In genomic region chr4:45018452-45018980, GRCm38 (mm10) we compare ENCODE assay signal across 8 mouse cellular contexts. TPM values are rescaled to one million over a fixed set of nuclear protein-coding genes. Genes with fewer than 3 reads are reported as not detected.
DNase-seq lines count a peak whose midpoint lies in the region; ATAC-seq and TF ChIP-seq lines count a peak whose summit lies in the region.

TSS of gene Polr1e (plus strand) at chr4:45018583.

- peak; percentile 80 for ATAC-seq in embryonic facial prominence, embryonic 13.5 days (ENCODE audit: insufficient number of reproducible peaks, insufficient read depth, low FRiP score, low TSS enrichment, low read depth)
- peak; percentile 71 for ATAC-seq in limb, embryonic 12.5 days (ENCODE audit: insufficient number of reproducible peaks, insufficient read depth, low FRiP score, low TSS enrichment, low read depth)
- peak; percentile 87 for ATAC-seq in midbrain, embryonic 15.5 days (replicated peaks)

- under 1% methylated on average over 29 of the region's 29 CpGs for WGBS in embryonic facial prominence, embryonic 13.5 days
- WGBS in kidney, adult 2 months: under 1% methylated on average over 29 of the region's 29 CpGs
- under 1% methylated on average over 29 of the region's 29 CpGs for WGBS in limb, embryonic 12.5 days
- WGBS in midbrain, embryonic 15.5 days: under 1% methylated on average over 29 of the region's 29 CpGs
- WGBS in spleen, adult 2 months: under 1% methylated on average over 29 of the region's 29 CpGs

- no peaks in the 10 kb centered on the region for H3K27me3 ChIP-seq in embryonic facial prominence, embryonic 13.5 days
- H3K27me3 ChIP-seq in kidney, adult 2 months (replicated peaks; ENCODE audit: control insufficient read depth, insufficient read depth, low read length): no peaks in the 10 kb centered on the region
- no peaks in the 10 kb centered on the region for H3K27me3 ChIP-seq in limb, embryonic 12.5 days
- no peaks in the 10 kb centered on the region for H3K27me3 ChIP-seq in midbrain, embryonic 15.5 days (replicated peaks)
- no peaks in the 10 kb centered on the region for H3K27me3 ChIP-seq in spleen, adult 2 months (ENCODE audit: control insufficient read depth, insufficient read depth, low read length)

- H3K4me2 ChIP-seq in embryonic facial prominence, embryonic 13.5 days: peak within 1 kb of the TSS; percentile 95
- H3K4me2 ChIP-seq in limb, embryonic 12.5 days: peak within 1 kb of the TSS; percentile 96
- H3K4me2 ChIP-seq in midbrain, embryonic 15.5 days: peak within 1 kb of the TSS; percentile 95

- peak within 1 kb of the TSS; percentile 78 for H3K4me3 ChIP-seq in embryonic facial prominence, embryonic 13.5 days
- peak within 1 kb of the TSS; percentile 88 for H3K4me3 ChIP-seq in kidney, adult 2 months (ENCODE audit: insufficient read depth, low read depth, low read length)
- peak within 1 kb of the TSS; percentile 75 for H3K4me3 ChIP-seq in limb, embryonic 12.5 days (replicated peaks)
- peak within 1 kb of the TSS; percentile 88 for H3K4me3 ChIP-seq in midbrain, embryonic 15.5 days
- peak within 1 kb of the TSS; percentile 86 for H3K4me3 ChIP-seq in spleen, adult 2 months (ENCODE audit: extremely low read depth, insufficient read depth, insufficient read length)

- H3K9ac ChIP-seq in embryonic facial prominence, embryonic 13.5 days: peak within 1 kb of the TSS; percentile 77
- H3K9ac ChIP-seq in limb, embryonic 12.5 days (replicated peaks): peak within 1 kb of the TSS; percentile 70
- peak within 1 kb of the TSS; percentile 72 for H3K9ac ChIP-seq in midbrain, embryonic 15.5 days

- no peak for TF ChIP-seq POLR2A in kidney, adult 2 months (IDR thresholded peaks at IDR 0.05; ENCODE audit: low read depth, low read length)
- TF ChIP-seq POLR2A in spleen, adult 2 months (IDR thresholded peaks at IDR 0.05; ENCODE audit: low read depth, low read length): peak; percentile 27; the same call in 1 of the 2 replicates

- H3K27ac ChIP-seq in embryonic facial prominence, embryonic 13.5 days: peak within 1 kb of the TSS; percentile 12; the same call in 1 of the 2 replicates
- no peak within 1 kb of the TSS for H3K27ac ChIP-seq in kidney, adult 2 months (ENCODE audit: insufficient read depth, low read depth, low read length)
- no peak within 1 kb of the TSS for H3K27ac ChIP-seq in limb, embryonic 12.5 days
- H3K27ac ChIP-seq in midbrain, embryonic 15.5 days: peak within 1 kb of the TSS; percentile 42; the same call in 1 of the 2 replicates
- 0 out of 2 replicates have a peak within 1 kb of the TSS, but pooled peaks have one; percentile 9 for H3K27ac ChIP-seq in spleen, adult 2 months (ENCODE audit: insufficient read depth, low read length)

- H3K36me3 ChIP-seq in embryonic facial prominence, embryonic 13.5 days: peaks cover 6% of the 10 kb centered on the region; the same call in 1 of the 2 replicates
- no peaks in the 10 kb centered on the region for H3K36me3 ChIP-seq in kidney, adult 2 months (ENCODE audit: control insufficient read depth, insufficient read depth, low read length)
- peaks cover 8% of the 10 kb centered on the region; the same call in 1 of the 2 replicates for H3K36me3 ChIP-seq in limb, embryonic 12.5 days
- H3K36me3 ChIP-seq in midbrain, embryonic 15.5 days (replicated peaks): no peaks in the 10 kb centered on the region
- peaks cover 6% of the 10 kb centered on the region; the same call in 1 of the 2 replicates for H3K36me3 ChIP-seq in spleen, adult 2 months (ENCODE audit: control insufficient read depth, insufficient read depth, low read length)

- no peaks in the 10 kb centered on the region for H3K9me3 ChIP-seq in embryonic facial prominence, embryonic 13.5 days
- H3K9me3 ChIP-seq in limb, embryonic 12.5 days: no peaks in the 10 kb centered on the region
- H3K9me3 ChIP-seq in midbrain, embryonic 15.5 days: no peaks in the 10 kb centered on the region

- H3K4me1 ChIP-seq in embryonic facial prominence, embryonic 13.5 days: peaks cover 17% of the 10 kb centered on the region
- peaks cover 8% of the 10 kb centered on the region; the same call in 1 of the 2 replicates for H3K4me1 ChIP-seq in kidney, adult 2 months (ENCODE audit: control insufficient read depth, insufficient read depth, low read length)
- peaks cover 20% of the 10 kb centered on the region for H3K4me1 ChIP-seq in limb, embryonic 12.5 days (replicated peaks)
- H3K4me1 ChIP-seq in midbrain, embryonic 15.5 days: peaks cover 21% of the 10 kb centered on the region
- H3K4me1 ChIP-seq in spleen, adult 2 months (ENCODE audit: control insufficient read depth, insufficient read depth, insufficient read length): peaks cover 3% of the 10 kb centered on the region; the same call in 1 of the 2 replicates

- no peak for TF ChIP-seq CTCF in kidney, adult 2 months (conservative IDR thresholded peaks at IDR 0.05; ENCODE audit: insufficient read depth, insufficient read length, low read depth, low read length)
- no peak for TF ChIP-seq CTCF in spleen, adult 2 months (IDR thresholded peaks at IDR 0.05; ENCODE audit: extremely low read depth, insufficient read depth, insufficient read length, insufficient replicate concordance)

- peak; percentile 90 for DNase-seq in 3134 (ENCODE audit: extremely low read depth, insufficient read length, low spot score)
- DNase-seq in adrenal gland, postnatal 36 days: peak; percentile 96 to 97
- peak; percentile 96 to 99 for DNase-seq in heart, adult 18-20 months
- DNase-seq in kidney, adult 2 months: peak; percentile 98
- peak; percentile 77 to 90 for DNase-seq in spleen, adult 2 months (ENCODE audit: low read depth in 1 of 2, low spot score in 2 of 2)

RNA-seq across cellular contexts. Expression of gene Polr1e, which starts in this region (rescaled TPM):
- 10 to 100 TPM; 15.9 to 20.4 TPM for total RNA-seq in adrenal gland, postnatal 36 days (2021)
- polyA plus RNA-seq in embryonic facial prominence, embryonic 13.5 days (2015; fragmentation: Nextera tagmentation; extraction: Ambion mirVana): 38.8 and 48.9 TPM in 2 replicates
- 10 to 100 TPM; 14.5 to 20.7 TPM for total RNA-seq in heart, adult 18-20 months (2021)
- polyA plus RNA-seq in kidney, adult 2 months (2012; rRNA removed): 6.2 and 7.8 TPM in 2 replicates
- 50.5 and 52.1 TPM in 2 replicates for polyA plus RNA-seq in limb, embryonic 12.5 days (2016; fragmentation: Nextera tagmentation; extraction: Ambion mirVana)
- polyA plus RNA-seq in midbrain, embryonic 15.5 days (2015; fragmentation: Nextera tagmentation; extraction: Ambion mirVana): 26.3 and 29.8 TPM in 2 replicates
- polyA plus RNA-seq in spleen, adult 2 months (2012; rRNA removed): 7.2 and 9.2 TPM in 2 replicates

Comparison
In these comparisons a context has a peak if more than half of its experiments do, and no peak if none do; other contexts are left out.
1. H3K27ac ChIP-seq: peak in embryonic facial prominence, embryonic 13.5 days (single experiment), midbrain, embryonic 15.5 days (single experiment) and spleen, adult 2 months (single experiment); none in kidney, adult 2 months (single experiment) and limb, embryonic 12.5 days (single experiment).
2. Peak in every context shown above with its lines, with median percentiles within 50 percentile points of each other: DNase-seq, ATAC-seq, H3K4me2 ChIP-seq, H3K4me3 ChIP-seq and H3K9ac ChIP-seq.